Mouse (Mus musculus) megakaryocyte, embryonic 14.5 days (primary cell): ENCODE measurements around the gene Abcc9.

ENCODE experiments used
- FLI1 ChIP-seq: IDR thresholded peaks from 2 replicates; pipeline ENCODE4 v1.6.1; 2012; ENCODE audit warnings: low read length, inconsistent platforms, mixed read lengths
- GATA1 ChIP-seq: IDR thresholded peaks from 3 replicates; pipeline ENCODE4 v1.6.1; 2012; ENCODE audit warnings: mixed read lengths, low read length, inconsistent platforms, borderline replicate concordance

DNA sequence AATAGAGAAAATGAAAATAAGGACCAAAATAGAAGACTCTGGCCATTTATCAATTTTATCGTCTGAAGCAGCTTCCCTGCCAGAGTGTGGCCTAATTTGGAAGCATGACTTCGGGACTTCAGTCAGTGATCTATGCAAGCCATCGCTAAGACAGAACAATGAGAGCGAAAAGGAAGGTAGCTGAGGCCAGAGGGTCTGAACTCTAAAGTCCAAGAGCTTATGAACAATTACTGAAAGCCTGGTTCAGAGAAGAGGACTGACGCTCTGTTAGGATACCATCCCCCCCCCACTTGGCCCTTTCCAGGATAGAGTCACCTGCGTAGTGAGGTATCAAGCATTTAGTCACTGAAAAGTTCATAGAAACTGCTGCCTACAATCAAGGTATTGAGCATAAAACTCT is 33.3 kb downstream of the Abcc9 start:
- TF ChIP-seq GATA1: no peak
- no peak for TF ChIP-seq FLI1
